Mouse (Mus musculus): Measurements from ENCODE around the gene Zic3.

- TF ChIP-seq TCF12 (IDR thresholded peaks at IDR 0.05; ENCODE audit: insufficient read depth, poor library complexity, severe bottlenecking) (no peak), MYOD1 (IDR thresholded peaks at IDR 0.05; ENCODE audit: control insufficient read depth in 1 of 3, insufficient read length in 2 of 3, low read depth in 2 of 3) (no peak), CEBPB (IDR thresholded peaks at IDR 0.05; ENCODE audit: insufficient read depth, poor library complexity, severe bottlenecking) (no peak), SRF (IDR thresholded peaks at IDR 0.05; ENCODE audit: control insufficient read depth, insufficient read length, low read depth) (no peak), TCF3 (IDR thresholded peaks at IDR 0.05; ENCODE audit: insufficient read length, low read depth) (no peak), MAX (IDR thresholded peaks at IDR 0.05; ENCODE audit: low read depth) (no peak), POLR2A (IDR thresholded peaks at IDR 0.05; ENCODE audit: insufficient read length, low read depth) (no peak)
Measured at GRCm38 (mm10) chrX:58031671-58032605, 9.4 kb downstream of the Zic3 start.
